Mouse (Mus musculus) monocyte, adult 5-6 weeks (primary cell): Measurements from ENCODE around the gene Pga5. TPM values are rescaled to one million over a fixed set of nuclear protein-coding genes. Genes with fewer than 3 reads are reported as not detected.

Source experiments
- ATAC-seq: fragments of 153-309, 156-312 bp; replicated peaks from 2 replicates; pipeline ENCODE4 v1.8.0; 2017; ENCODE audit warnings: mild to moderate bottlenecking; ENCODE audit not compliant: low TSS enrichment, insufficient number of reproducible peaks, severe bottlenecking, poor library complexity, low FRiP score
- total RNA-seq: library from RNA; stranded (forward); fragments of 200-1000, 200-491, 200-594 nt; gene quantifications from 3 replicates; pipeline ENCODE4 v1.2.3, GENCODE M21; 2017

Pga5 gene
- total RNA-seq, 1 experiment from 2014 or later, result not detected

- no peak for ATAC-seq
Measured at GRCm38 (mm10) chr19:10681571-10681970, 3.7 kb upstream of the Pga5 start.

- ATAC-seq, result no peak
Measured at GRCm38 (mm10) chr19:10678772-10679067, 849 bp upstream of the Pga5 start.

GRCm38 (mm10) chr19:10676656-10677055 lies 1.2 kb downstream of the Pga5 start:
- no peak for ATAC-seq

GRCm38 (mm10) chr19:10673275-10673674 lies 4.6 kb downstream of the Pga5 start:
- no peak for ATAC-seq

- no peak for ATAC-seq
Measured at GRCm38 (mm10) chr19:10671854-10672417, 5.9 kb downstream of the Pga5 start.

GRCm38 (mm10) chr19:10671319-10671718 lies 6.6 kb downstream of the Pga5 start:
- no peak for ATAC-seq

- peak; percentile 73 for ATAC-seq
Measured at GRCm38 (mm10) chr19:10665499-10665898, 12.4 kb downstream of the Pga5 start.

- no peak for ATAC-seq
Measured at GRCm38 (mm10) chr19:10665093-10665492, 12.8 kb downstream of the Pga5 start.

- ATAC-seq, result no peak
Measured at GRCm38 (mm10) chr19:10662665-10663064, 15.2 kb downstream of the Pga5 start.

GRCm38 (mm10) chr19:10661919-10662318 lies 16.0 kb downstream of the Pga5 start:
- ATAC-seq, result no peak

GRCm38 (mm10) chr19:10661373-10661772 lies 16.5 kb downstream of the Pga5 start:
- no peak for ATAC-seq

GRCm38 (mm10) chr19:10658406-10658805 lies 19.5 kb downstream of the Pga5 start:
- ATAC-seq, result no peak

- no peak for ATAC-seq
Measured at GRCm38 (mm10) chr19:10657742-10658141, 20.1 kb downstream of the Pga5 start.

- ATAC-seq, result no peak
Measured at GRCm38 (mm10) chr19:10656058-10656457, 21.8 kb downstream of the Pga5 start.

GRCm38 (mm10) chr19:10648156-10648555 lies 29.7 kb downstream of the Pga5 start:
- ATAC-seq, result no peak

- ATAC-seq, result no peak
Measured at GRCm38 (mm10) chr19:10645616-10646015, 32.3 kb downstream of the Pga5 start.

- ATAC-seq, result no peak
Measured at GRCm38 (mm10) chr19:10640589-10641378, 37.1 kb downstream of the Pga5 start.

- no peak for ATAC-seq
Measured at GRCm38 (mm10) chr19:10640080-10640479, 37.8 kb downstream of the Pga5 start.

GRCm38 (mm10) chr19:10637840-10638239 lies 40.0 kb downstream of the Pga5 start:
- no peak for ATAC-seq

GRCm38 (mm10) chr19:10634872-10635318 lies 43.0 kb downstream of the Pga5 start:
- ATAC-seq, result no peak
